Mouse (Mus musculus): ENCODE data around the gene Zfp839.
"Not testable (repeated sequence)": the region's sequence is repeated elsewhere in the genome, so short reads cannot be mapped to it uniquely, and the experiment has no call there.

The Zfp839 gene

GRCm38 (mm10) chr12:110840348-110841198 lies 9.5 kb upstream of the Zfp839 start, which contains the start of gene Mok:
TSS of gene Mok (minus strand) at chr12:110840939.
- in situ Hi-C loops (cut with MboI) = loop anchor here (5.0 to 10.0 kb wide), 2 partner anchors 248 to 396 kb away; partner anchors contain the start of gene Ppp2r5c

DNA sequence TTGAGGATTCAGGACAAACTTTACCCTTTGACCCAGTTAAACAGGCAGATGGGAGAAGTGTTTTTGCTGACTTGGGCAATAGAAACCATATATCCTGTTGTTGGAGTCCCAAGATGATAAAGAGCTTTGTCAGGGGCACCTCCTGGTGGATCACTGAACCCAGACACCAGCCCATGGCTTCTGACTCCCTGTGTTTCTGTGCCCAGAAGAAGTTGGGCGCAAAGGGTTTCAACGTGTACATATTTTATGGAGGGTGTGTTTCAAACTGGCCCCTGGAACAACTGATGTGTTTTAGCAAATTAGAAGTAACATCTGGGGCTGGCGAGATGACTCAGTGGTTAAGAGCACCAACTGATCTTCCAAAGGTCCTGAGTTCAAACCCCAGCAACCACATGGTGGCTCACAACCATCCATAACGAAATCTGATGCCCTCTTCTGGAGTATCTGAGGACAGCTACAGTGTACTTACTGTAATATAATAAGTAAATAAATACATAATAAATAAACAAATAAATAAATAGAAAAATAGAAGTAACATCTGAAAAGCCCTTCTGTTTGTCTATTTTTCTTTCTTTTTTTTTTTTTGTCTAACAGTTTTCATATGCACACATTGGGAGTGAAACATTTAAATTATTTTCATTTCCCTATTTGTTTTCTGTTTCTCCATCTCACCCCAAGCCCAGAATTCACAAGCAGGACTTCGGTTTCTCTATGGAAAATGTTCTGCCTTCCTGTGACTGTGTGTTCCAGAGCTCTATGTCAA lies 8.1 kb upstream of the Zfp839 start:
- in situ Hi-C loops (cut with MboI) = loop anchor here (5.0 to 10.0 kb wide), 2 partner anchors 250 to 397 kb away; partner anchors contain the start of gene Ppp2r5c

DNA sequence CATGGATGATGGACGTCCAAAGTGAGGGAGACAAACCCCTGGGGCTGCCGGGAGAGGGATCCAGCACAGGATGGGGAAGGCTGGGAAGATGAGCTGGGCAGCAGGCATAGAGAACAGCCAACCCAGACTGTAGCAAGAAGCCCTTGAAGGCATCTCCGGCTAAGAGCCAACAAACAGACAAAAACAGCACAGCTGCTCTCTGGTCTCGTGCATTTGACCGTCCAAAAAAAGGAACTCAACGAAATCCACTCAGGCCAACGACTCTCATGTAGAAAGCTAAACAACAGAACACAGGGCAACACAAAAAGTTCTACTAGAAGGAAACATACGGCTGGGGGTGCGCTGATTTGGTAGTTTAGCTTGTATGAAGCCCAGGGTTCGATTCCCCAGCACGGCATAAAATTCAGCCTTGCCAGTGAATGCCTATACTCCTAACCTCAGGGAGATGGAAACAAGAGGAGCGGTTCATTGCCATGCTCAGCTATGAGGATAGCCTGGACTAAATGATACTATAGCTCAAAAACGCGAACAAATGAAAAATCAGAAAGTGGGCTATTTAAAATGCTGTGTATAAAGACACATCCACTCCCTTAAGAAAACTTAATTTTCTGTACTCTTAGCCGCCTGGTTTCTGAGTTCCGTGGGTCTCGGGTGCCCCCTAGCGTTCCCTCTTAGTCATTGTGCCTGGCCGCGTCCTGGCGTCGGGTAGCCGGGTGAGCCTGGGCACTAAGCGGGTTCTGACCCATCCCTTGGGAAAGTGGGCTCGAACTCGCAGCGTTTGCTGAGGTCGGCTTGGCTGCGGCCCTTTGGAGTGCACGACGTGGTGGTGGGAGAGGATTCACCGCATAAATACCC lies 6.6 kb upstream of the Zfp839 start:
- in situ Hi-C loops (cut with MboI) = loop anchor here (5.0 to 10.0 kb wide), 2 partner anchors 251 to 399 kb away; partner anchors contain the start of gene Ppp2r5c

DNA sequence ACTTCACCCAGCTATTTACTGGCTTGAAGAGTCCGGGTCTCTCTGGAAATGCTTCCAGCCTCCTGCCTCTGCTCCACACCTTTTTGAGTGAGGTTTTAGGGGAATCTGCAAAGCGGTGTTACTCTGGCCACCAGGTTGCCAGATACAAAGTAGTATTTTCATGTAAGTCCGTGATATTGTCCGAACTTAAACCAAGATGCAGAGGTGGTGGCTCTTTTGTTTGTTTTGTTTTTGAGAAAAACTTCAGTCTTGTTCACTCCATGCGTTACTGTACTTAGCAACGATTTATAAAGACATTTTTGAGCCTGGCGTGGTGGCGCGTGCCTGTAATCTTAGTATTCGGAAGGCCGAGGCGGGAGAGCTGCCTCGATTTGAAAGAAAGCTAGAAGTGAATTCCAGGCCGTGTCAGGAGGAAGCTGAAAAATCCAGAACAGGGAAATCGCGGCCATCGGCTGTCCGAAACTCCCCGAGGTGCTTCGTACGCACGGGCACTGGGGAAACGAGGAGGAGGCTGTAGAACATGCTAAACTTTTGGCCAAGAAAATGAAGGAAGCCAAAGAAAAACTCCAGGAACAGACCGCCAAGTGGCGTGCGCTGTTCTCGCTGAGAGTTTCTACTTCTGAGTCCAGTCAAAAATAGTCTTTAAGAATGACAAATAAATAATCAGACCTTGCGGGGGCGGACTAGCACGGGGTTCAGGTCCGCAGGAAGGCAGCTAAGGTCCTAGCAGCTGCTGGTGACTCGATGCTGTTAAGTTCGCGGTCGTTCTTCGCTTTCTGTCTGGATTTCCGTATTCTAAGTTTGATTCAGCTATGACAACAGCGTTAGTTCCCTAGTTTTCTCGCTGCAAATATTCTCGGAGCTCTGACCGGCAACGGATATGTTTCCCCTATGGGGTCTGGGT lies 5.6 kb upstream of the Zfp839 start:
- in situ Hi-C loops (cut with MboI) = loop anchor here (5.0 to 10.0 kb wide), 2 partner anchors 252 to 400 kb away; partner anchors contain the start of gene Ppp2r5c

GRCm38 (mm10) chr12:110845131-110845880 lies 4.7 kb upstream of the Zfp839 start:
- in situ Hi-C loops (cut with MboI) = loop anchor here (10.0 kb wide), 1 partner anchor 401 kb away; the partner anchor contains the start of gene Ppp2r5c

GRCm38 (mm10) chr12:110846191-110846765 lies 3.8 kb upstream of the Zfp839 start:
- in situ Hi-C loops (cut with MboI) = loop anchor here (10.0 kb wide), 1 partner anchor 401 kb away; the partner anchor contains the start of gene Ppp2r5c

- in situ Hi-C loops (cut with MboI) = no loop called here
Observed at GRCm38 (mm10) chr12:110850929-110851256, 840 bp downstream of the Zfp839 start.

- in situ Hi-C loops (cut with MboI) = no loop called here
Observed at GRCm38 (mm10) chr12:110851414-110851813, 1.4 kb downstream of the Zfp839 start.

DNA sequence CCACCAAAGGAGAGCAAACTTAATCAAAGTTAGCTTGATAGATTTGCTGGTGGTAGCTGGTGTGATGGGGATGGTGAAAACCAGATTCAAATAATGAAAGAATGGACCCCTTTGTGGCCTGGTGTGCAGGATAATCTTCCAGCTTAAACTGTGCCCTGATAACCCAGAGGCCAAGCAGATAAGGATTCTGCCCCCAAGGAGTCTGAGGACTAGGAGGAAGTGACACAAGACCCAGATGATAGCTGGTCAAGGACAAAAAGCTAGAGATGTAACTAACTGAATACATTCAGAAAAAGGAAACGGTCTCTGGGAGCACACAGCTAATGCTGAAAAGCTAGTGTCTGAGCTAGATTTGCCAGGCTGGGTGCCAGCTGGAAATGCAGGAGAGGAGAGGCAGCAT lies 1.9 kb downstream of the Zfp839 start:
- in situ Hi-C loops (cut with MboI) = no loop called here

DNA sequence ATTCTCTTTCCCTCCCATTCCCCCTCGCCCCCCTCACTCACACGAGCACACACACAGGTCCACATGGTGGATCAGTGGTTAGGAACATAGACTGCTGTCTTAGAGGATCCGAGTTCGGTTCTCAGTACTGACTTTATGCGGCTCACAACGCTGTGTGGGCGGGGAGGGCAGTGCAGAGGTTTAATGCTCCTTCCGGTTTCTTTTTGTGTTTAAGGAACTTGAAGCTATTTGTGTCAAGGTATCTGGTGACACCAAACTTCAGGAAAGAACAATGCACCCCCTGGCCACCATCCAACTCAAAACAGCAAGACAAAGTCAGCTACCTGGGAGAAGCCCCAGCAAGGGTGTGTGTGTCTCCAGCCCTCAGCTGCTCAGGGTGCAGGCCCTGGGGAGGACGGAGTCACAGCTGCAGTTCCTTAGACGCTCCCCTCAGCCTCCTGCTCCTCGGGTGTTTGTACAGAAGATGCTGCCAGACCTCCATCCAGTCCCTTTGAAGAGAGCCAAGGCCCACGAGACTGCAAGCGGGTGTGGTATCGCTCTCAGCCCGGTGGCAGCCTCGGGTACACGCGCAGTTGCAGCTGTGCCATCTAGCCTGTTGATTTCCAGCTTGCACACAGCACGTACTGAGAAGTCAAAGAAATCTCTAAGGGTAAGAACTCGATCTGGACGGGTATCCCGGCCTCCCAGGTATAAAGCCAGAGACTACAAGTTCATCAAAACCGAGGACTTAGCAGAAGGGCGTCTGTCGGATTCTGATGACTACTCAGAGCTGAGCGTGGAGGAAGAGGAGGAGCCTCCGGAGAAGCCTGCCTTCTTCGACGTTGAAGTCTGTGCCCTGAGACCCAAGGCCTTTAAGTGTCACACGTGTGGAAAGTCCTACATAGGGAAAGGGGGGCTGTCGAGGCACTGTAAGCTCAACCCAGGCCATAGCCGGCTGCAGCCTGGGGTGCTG lies 5.0 kb downstream of the Zfp839 start:
- in situ Hi-C loops (cut with MboI) = no loop called here

DNA sequence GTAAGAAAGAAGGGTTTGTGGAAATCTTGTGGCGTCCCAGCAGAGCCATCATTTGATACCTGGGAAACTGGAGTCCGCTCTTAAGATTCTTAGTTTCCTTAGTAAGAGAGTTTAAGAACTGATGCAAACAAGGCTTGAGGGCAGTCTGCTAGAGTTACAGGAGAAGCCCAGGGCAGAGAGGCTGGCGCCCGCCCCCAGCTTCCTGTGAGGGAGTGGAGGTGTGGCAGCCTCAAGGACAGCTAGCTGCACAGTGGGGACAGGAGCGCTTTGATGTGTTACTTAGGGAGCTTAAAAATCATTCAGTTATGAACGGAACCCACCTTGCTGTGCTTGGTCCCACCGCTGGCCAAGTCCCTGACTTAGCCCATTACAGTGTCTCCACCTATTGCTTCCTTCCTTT lies 7.1 kb downstream of the Zfp839 start:
- in situ Hi-C loops (cut with MboI) = no loop called here

DNA sequence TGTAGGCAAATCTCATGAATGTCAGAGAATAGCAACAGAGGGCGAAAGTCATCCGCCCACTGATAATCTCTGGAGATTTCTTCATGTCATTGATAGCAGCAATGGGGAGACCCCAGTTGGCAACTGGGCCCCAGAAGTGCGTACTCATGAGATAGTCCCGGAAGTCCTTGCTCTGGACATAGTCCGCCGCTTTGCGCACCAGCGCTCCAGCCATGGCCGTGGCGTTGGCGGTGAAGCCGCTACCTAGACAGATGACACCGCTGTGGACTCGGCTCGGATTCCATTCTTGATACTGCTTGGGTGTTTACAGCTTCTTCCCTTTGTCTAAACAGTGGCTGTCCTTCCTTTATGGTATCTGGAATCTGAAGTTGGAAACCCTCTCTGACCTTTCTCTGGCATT lies 8.6 kb downstream of the Zfp839 start:
- in situ Hi-C loops (cut with MboI) = not testable (repeated sequence)

- in situ Hi-C loops (cut with MboI) = no loop called here
Observed at GRCm38 (mm10) chr12:110860293-110860692, 10.2 kb downstream of the Zfp839 start.

- in situ Hi-C loops (cut with MboI) = no loop called here
Observed at GRCm38 (mm10) chr12:110861256-110861655, 11.2 kb downstream of the Zfp839 start.

DNA sequence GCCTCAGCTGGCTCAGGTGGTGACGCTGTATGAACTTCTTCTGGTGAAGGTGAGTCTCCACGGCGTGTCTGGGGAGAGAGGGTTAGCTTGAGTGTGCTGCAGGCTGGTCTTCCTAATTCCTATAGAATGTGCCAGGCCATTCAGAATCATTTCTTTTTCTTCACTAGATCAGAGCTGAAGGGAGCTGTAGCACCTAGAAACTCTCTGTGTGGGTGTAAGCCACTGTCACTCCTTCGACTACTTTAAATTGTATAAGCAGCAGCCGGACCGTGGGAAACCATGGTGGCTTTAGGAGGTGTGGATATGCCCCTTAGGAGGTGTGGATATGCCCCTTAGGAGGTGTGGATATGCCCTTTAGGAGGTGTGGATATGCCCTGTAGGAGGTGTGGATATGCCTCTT lies 14.0 kb downstream of the Zfp839 start:
- in situ Hi-C loops (cut with MboI) = no loop called here

- in situ Hi-C loops (cut with MboI) = no loop called here
Observed at GRCm38 (mm10) chr12:110865571-110865970, 15.5 kb downstream of the Zfp839 start.

- in situ Hi-C loops (cut with MboI) = no loop called here
Observed at GRCm38 (mm10) chr12:110865989-110866388, 15.9 kb downstream of the Zfp839 start.

GRCm38 (mm10) chr12:110870107-110870506 lies 20.1 kb downstream of the Zfp839 start:
- in situ Hi-C loops (cut with MboI) = no loop called here

Measured in mature B cell (primary cell).